Mouse (Mus musculus) hindbrain, embryonic 13.5 days (tissue): ENCODE measurements around the gene Olfr1511. TPM values are rescaled to one million over a fixed set of nuclear protein-coding genes. Genes with fewer than 3 reads are reported as not detected.
"Not testable (repeated sequence)": the region's sequence is repeated elsewhere in the genome, so short reads cannot be mapped to it uniquely, and the experiment has no call there.

Source experiments
- ATAC-seq: fragments of 200-750 bp; cut with Nextera tagmentation; 2 replicates; pipeline ENCODE4 v1.8.0; 2017; ENCODE audit warnings: moderate TSS enrichment; ENCODE audit not compliant: low FRiP score
- H3K27ac ChIP-seq: fragments of 300-500 bp; sonication (generic); 2 replicates; pipeline ENCODE4 v1.5.1; 2015; ENCODE audit warnings: inconsistent platforms, mild to moderate bottlenecking, moderate library complexity
- H3K27me3 ChIP-seq: fragments of 300-500 bp; sonication (generic); 2 replicates; pipeline ENCODE4 v1.6.1; 2015; ENCODE audit warnings: mild to moderate bottlenecking, inconsistent platforms
- H3K36me3 ChIP-seq: fragments of 300-500 bp; sonication (generic); 2 replicates; pipeline ENCODE4 v1.6.1; 2015; ENCODE audit warnings: mild to moderate bottlenecking, inconsistent platforms
- H3K4me1 ChIP-seq: fragments of 300-500 bp; sonication (generic); replicated peaks from 2 replicates; pipeline ENCODE4 v1.6.1; 2015; ENCODE audit warnings: inconsistent platforms
- H3K4me2 ChIP-seq: fragments of 300-500 bp; sonication (generic); 2 replicates; pipeline ENCODE4 v1.6.1; 2015; ENCODE audit warnings: inconsistent platforms, mild to moderate bottlenecking, moderate library complexity
- H3K4me3 ChIP-seq: fragments of 300-500 bp; sonication (generic); 2 replicates; pipeline ENCODE4 v1.5.1; 2015; ENCODE audit warnings: mild to moderate bottlenecking, inconsistent platforms
- H3K9ac ChIP-seq: fragments of 300-500 bp; sonication (generic); 2 replicates; pipeline ENCODE4 v1.6.1; 2015; ENCODE audit warnings: mild to moderate bottlenecking, inconsistent platforms
- H3K9me3 ChIP-seq: fragments of 300-500 bp; sonication (generic); 2 replicates; pipeline ENCODE4 v1.6.1; 2016; ENCODE audit warnings: inconsistent platforms
- WGBS: fragments of 180-500 bp; shearing (Covaris S2); methylation state at CpG from one replicate; pipeline ENCODE4 v1.1.7; 2015; 5-methylcytosine and 5-hydroxymethylcytosine counted together
- polyA plus RNA-seq: library from polyadenylated mRNA; unstranded; fragments of >200 nt; fragmentation: Nextera tagmentation; extraction: Ambion mirVana; gene quantifications from 2 replicates; pipeline ENCODE4 v1.2.1, GENCODE M21; 2015

The Olfr1511 gene
- polyA plus RNA-seq = 0.18 and 0.87 TPM in 2 replicates

DNA sequence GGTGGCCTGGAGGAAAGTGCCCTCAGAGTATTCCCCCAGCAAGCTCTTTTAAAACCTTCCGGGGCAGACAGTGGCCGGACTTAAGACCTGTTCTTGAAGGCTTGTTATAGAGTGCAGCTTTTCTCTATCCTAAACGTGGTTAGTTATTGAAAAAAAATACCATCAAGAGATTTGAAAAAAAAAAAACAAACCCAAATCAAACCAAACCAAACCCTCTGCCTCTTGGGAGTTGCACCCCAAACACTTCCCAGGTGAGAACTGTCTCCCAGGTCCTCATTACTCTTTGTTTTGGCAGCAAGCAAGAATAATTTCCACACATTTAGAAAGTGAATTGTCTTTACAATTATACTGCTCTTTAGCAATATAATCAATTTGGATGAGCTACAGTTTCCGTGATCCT is at the start of gene Olfr1511:
Olfr1511 (minus strand) TSS at position 101 of the 400 bp plus-strand sequence.
- H3K27ac ChIP-seq = no peak within 1 kb of the TSS
- no peaks in the 10 kb centered on the region for H3K27me3 ChIP-seq
- no peaks in the 10 kb centered on the region for H3K36me3 ChIP-seq
- no peak within 1 kb of the TSS for H3K9ac ChIP-seq
- WGBS = 80% methylated on average over 4 of the region's 4 CpGs
- ATAC-seq = no peak
- H3K4me2 ChIP-seq = no peak within 1 kb of the TSS
- H3K4me1 ChIP-seq = no peaks in the 10 kb centered on the region
- no peak within 1 kb of the TSS for H3K4me3 ChIP-seq
- H3K9me3 ChIP-seq = no peaks in the 10 kb centered on the region

DNA sequence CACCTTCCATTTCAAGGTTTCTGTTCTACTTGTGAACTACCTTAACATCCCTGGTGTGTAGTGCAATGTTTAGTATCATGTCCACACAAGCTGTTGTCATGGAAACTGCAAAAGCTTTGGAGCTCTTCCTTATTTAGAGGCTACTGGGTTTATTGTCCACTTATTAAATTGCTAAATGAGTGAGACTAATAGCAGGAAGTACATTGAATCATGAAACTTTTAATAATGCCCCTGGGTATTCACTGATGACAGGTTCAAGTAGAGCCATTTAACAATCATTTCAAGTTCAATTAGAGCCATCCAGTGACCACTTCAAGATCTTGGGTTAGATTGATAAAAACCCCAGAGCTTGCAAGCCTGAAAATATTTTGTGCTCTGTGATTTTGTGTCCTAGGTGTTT is 45.5 kb upstream of the Olfr1511 start, which contains the start of gene Olfr1509:
Olfr1509 (plus strand) TSS at position 301 of the 400 bp plus-strand sequence.
- Histone ChIP-seq H3K27ac (no peak within 1 kb of the TSS), H3K27me3 (no peaks in the 10 kb centered on the region), H3K9me3 (no peaks in the 10 kb centered on the region), H3K4me3 (no peak within 1 kb of the TSS), H3K4me2 (no peak within 1 kb of the TSS), H3K4me1 (no peaks in the 10 kb centered on the region), H3K9ac (no peak within 1 kb of the TSS), H3K36me3 (no peaks in the 10 kb centered on the region)
- no peak for ATAC-seq

DNA sequence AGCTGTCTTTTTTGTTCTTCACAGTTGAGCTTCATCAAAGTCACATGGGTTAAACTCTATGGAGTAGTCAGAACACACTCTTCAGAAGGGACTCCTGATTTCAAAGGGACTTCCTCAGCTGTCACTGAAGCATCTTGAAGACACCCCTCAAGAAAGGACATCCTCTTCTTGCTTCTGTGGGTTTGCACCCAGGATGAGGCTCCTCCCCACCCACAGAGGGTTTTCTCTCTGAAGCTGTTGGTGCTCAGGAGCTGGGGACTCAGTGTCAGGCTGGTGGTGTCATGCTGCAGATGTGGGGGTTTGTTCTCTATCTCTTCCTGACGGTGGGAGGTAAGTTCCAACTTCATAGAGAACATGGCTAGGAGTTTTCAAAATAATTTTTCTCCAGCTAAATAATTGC is 30.5 kb upstream of the Olfr1511 start:
- Histone ChIP-seq H3K27ac (no peak overlapping the region), H3K27me3 (no peaks in the 10 kb centered on the region), H3K9ac (no peak overlapping the region), H3K36me3 (no peaks in the 10 kb centered on the region), H3K4me1 (no peaks in the 10 kb centered on the region), H3K9me3 (no peaks in the 10 kb centered on the region), H3K4me2 (no peak overlapping the region), H3K4me3 (no peak overlapping the region)
- no peak for ATAC-seq
- WGBS = 91% methylated on average over 1 of the region's 1 CpGs

DNA sequence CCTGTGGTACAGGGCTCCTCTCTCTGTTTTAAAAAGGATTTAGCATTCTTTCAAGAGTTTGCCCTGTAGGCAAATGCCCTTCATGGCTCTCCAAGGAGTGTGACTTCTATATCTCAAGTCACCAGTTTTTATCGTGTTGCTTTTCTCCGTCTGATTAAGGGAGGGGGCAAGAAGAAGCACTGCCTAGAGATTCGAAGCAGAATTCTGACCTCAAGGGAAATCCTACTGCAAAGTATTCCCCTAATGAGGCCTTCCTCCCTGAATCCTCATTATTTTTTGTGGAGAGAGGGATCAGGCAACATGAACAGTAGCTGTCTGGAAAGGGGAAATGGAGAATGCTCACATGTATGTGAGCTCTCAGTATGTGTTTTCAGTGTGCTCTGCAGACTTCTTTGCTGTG is 17.1 kb upstream of the Olfr1511 start, which contains the start of gene Olfr1510:
Olfr1510 (minus strand) TSS at position 101 of the 400 bp plus-strand sequence.
- Histone ChIP-seq H3K4me1 (no peaks in the 10 kb centered on the region), H3K36me3 (no peaks in the 10 kb centered on the region), H3K27ac (no peak within 1 kb of the TSS), H3K27me3 (no peaks in the 10 kb centered on the region), H3K4me2 (no peak within 1 kb of the TSS), H3K9me3 (no peaks in the 10 kb centered on the region), H3K9ac (no peak within 1 kb of the TSS), H3K4me3 (no peak within 1 kb of the TSS)
- 91% methylated on average over 3 of the region's 3 CpGs for WGBS
- no peak for ATAC-seq

DNA sequence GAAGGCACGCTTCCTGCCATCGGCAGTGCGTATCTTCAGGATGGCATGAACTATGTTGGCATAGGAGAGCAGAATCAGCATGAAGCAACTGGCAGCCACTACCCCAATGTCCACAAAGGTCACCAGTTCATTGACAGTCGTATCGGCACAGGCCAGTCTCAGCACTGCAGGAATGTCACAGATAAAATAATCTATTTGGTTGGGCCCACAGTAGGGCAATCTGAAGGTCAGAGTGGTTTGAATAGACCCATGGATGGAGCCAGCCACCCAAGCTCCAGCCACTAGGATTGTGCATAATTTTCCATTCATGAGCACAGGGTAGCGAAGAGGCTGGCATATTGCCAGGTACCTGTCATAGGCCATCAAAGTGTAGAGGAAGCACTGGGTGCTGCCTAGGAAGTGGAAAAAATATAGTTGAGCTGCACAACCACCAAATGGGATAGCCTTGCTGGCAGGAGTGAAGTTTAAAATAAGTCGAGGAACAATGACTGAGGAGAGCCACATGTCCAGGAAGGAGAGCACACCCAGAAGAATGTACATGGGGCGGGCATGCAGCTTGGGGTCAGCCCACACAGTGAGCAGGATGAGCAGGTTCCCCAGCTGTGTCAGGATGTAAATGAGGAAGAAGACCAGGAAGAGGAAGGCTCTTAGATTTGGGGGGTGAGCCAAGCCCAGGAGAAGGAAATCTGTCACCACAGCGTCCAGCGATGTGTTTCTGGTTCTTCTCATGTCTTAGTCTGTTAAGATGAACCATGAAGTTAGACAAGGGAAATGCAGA is 13.2 kb upstream of the Olfr1511 start:
- 75% methylated on average over 7 of the region's 10 CpGs for WGBS
- H3K27ac ChIP-seq, ATAC-seq, H3K27me3 ChIP-seq, H3K4me1 ChIP-seq, H3K36me3 ChIP-seq, H3K4me3 ChIP-seq, H3K9ac ChIP-seq, H3K4me2 ChIP-seq, H3K9me3 ChIP-seq: not testable (repeated sequence)

DNA sequence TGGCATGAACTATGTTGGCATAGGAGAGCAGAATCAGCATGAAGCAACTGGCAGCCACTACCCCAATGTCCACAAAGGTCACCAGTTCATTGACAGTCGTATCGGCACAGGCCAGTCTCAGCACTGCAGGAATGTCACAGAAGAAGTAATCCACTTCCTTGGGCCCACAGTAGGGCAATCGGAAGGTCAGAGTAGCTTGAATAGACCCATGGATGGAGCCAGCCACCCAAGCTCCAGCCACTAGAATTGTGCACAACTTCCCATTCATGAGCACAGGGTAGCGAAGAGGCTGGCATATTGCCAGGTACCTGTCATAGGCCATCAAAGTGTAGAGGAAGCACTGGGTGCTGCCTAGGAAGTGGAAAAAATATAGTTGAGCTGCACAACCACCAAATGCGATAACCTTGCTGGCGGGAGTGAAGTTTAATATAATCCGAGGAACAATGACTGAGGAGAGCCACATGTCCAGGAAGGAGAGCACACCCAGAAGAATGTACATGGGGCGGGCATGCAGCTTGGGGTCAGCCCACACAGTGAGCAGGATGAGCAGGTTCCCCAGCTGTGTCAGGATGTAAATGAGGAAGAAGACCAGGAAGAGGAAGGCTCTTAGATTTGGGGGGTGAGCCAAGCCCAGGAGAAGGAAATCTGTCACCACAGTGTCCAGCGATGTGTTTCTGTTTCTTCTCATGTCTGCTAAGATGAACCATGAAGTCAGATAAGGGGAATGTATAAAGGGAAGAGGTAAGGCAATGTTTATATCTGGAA is 6.9 kb downstream of the Olfr1511 start:
- WGBS = 91% methylated on average over 9 of the region's 9 CpGs
- not testable (repeated sequence) for ATAC-seq, H3K36me3 ChIP-seq, H3K27me3 ChIP-seq, H3K9ac ChIP-seq, H3K9me3 ChIP-seq, H3K4me1 ChIP-seq, H3K4me2 ChIP-seq, H3K27ac ChIP-seq, H3K4me3 ChIP-seq

DNA sequence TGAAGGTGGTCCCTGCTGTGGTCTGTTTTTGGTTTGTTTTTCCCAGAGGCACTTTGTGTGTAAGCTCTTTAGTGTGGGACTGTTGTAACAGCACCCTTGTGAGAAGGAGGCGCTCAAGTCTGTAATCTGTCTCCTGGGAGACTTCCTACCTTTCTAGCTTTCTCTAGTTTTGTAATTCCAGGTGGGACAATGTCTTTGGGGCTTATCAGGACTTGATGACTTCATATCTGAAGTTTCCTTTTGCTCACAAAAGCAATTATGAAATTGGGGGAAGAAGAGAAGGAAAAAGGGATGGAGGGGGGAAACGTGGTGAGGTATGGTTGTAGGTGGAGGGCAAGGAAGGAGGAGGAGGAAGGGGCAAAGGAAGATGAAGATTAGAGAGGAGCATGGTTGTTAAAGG is 18.1 kb downstream of the Olfr1511 start, which contains the start of gene Olfr1512:
Olfr1512 (minus strand) TSS at position 101 of the 400 bp plus-strand sequence.
- Histone ChIP-seq H3K9me3 (no peaks in the 10 kb centered on the region), H3K4me3 (no peak within 1 kb of the TSS), H3K9ac (no peak within 1 kb of the TSS), H3K36me3 (no peaks in the 10 kb centered on the region), H3K27me3 (no peaks in the 10 kb centered on the region), H3K4me1 (no peaks in the 10 kb centered on the region), H3K4me2 (no peak within 1 kb of the TSS), H3K27ac (no peak within 1 kb of the TSS)
- no peak for ATAC-seq
- 84% methylated on average over 2 of the region's 2 CpGs for WGBS

DNA sequence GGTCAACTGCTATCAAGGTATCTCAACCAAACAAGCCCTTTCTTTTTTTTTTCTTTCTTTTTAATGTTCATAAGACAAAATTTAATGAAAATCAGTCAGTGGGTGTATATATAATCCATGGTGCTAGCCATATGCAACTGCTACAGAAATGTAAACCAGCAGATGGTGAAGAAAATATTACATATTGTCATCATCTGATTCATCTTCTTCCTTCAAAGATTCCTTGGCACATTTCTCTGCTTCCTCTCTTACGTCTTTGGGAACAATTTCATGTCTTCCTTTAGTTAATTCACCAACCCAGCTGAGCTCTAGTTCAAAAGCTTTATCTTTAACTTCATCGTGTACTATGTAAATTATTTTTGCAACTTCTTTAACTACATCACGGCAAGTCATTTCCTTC is 28.4 kb downstream of the Olfr1511 start:
- no peak overlapping the region for H3K27ac ChIP-seq
- H3K4me1 ChIP-seq = no peaks in the 10 kb centered on the region
- H3K4me2 ChIP-seq = no peak overlapping the region
- H3K9ac ChIP-seq = no peak overlapping the region
- WGBS = 89% methylated on average over 3 of the region's 3 CpGs
- H3K27me3 ChIP-seq = no peaks in the 10 kb centered on the region
- H3K9me3 ChIP-seq = no peaks in the 10 kb centered on the region
- H3K36me3 ChIP-seq = no peaks in the 10 kb centered on the region
- ATAC-seq = no peak
- no peak overlapping the region for H3K4me3 ChIP-seq

DNA sequence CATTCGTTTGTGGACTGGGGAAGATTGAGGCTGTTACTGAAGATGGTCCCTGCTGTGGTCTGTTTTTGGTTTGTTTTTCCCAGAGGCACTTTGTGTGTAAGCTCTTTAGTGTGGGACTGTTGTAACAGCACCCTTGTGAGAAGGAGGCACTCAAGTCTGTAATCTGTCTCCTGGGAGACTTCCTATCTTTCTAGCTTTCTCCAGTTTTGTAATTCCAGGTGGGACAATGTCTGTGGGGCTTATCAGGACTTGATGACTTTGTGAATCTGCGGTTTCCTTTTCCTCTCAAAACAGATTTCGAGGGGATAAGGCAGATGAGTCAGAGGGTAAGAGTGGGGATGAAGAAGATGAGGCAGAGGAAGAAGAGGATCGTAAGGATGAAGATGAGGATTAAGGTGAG is 40.9 kb downstream of the Olfr1511 start, which contains the start of gene Olfr1513:
Olfr1513 (minus strand) TSS at position 101 of the 400 bp plus-strand sequence.
- Histone ChIP-seq H3K27me3 (no peaks in the 10 kb centered on the region), H3K4me2 (no peak within 1 kb of the TSS), H3K27ac (no peak within 1 kb of the TSS), H3K9me3 (no peaks in the 10 kb centered on the region), H3K4me3 (no peak within 1 kb of the TSS), H3K9ac (no peak within 1 kb of the TSS), H3K36me3 (no peaks in the 10 kb centered on the region), H3K4me1 (no peaks in the 10 kb centered on the region)
- 84% methylated on average over 4 of the region's 4 CpGs for WGBS
- no peak for ATAC-seq

Other genes starting within 250 kb of the Olfr1511 start
- 55.0 and 57.1 TPM in 2 replicates for gene Supt16, start 200.0 kb downstream of the Olfr1511 start, polyA plus RNA-seq
- gene Chd8, start 139.6 kb downstream of the Olfr1511 start, polyA plus RNA-seq = 42.4 and 43.8 TPM in 2 replicates
- 55.5 and 59.6 TPM in 2 replicates for gene Tox4, start 118.2 kb downstream of the Olfr1511 start, polyA plus RNA-seq
- gene Rab2b, start 117.8 kb downstream of the Olfr1511 start, polyA plus RNA-seq = 57.4 and 61.8 TPM in 2 replicates
- 48.1 and 51.5 TPM in 2 replicates for gene Mettl3, start 92.3 kb downstream of the Olfr1511 start, polyA plus RNA-seq
- 46.2 and 49.5 TPM in 2 replicates for gene Sall2, start 68.6 kb downstream of the Olfr1511 start, polyA plus RNA-seq
- gene Olfr1513, start 41.0 kb downstream of the Olfr1511 start, polyA plus RNA-seq = not detected in 2 replicates
- 0.12 and 0.21 TPM in 2 replicates for gene Olfr1512, start 18.2 kb downstream of the Olfr1511 start, polyA plus RNA-seq
- not detected in 2 replicates for gene Olfr1510, start 17.0 kb upstream of the Olfr1511 start, polyA plus RNA-seq
- gene Olfr1509, start 45.6 kb upstream of the Olfr1511 start, polyA plus RNA-seq = not detected in 2 replicates
- not detected in 2 replicates for gene Olfr1508, start 70.1 kb upstream of the Olfr1511 start, polyA plus RNA-seq
- not detected in 2 replicates for gene Olfr1507, start 98.4 kb upstream of the Olfr1511 start, polyA plus RNA-seq